Mouse (Mus musculus): ENCODE measurements around the gene Fhit. TPM values are rescaled to one million over a fixed set of nuclear protein-coding genes. Genes with fewer than 3 reads are reported as not detected.
"Not testable (repeated sequence)": the region's sequence is repeated elsewhere in the genome, so short reads cannot be mapped to it uniquely, and the experiment has no call there.

Gene Fhit
- polyA plus RNA-seq, 1 experiment from 2014 or later: 13.3 TPM

GRCm38 (mm10) chr14:10798489-10799180, 363.2 kb downstream of the Fhit start:
- no peak for ATAC-seq (replicated peaks; ENCODE audit: low FRiP score, low read depth)
- Histone ChIP-seq H3K4me1 (replicated peaks; ENCODE audit: insufficient read depth, low read length) (no peaks in the 10 kb centered on the region), H3K9ac (ENCODE audit: low read depth, low read length) (no peak overlapping the region), H3K27me3 (ENCODE audit: insufficient read depth, low read length) (no peaks in the 10 kb centered on the region), H3K9me3 (replicated peaks; ENCODE audit: low read length) (no peaks in the 10 kb centered on the region), H3K4me3 (replicated peaks; ENCODE audit: low read depth, low read length) (no peak overlapping the region), H3K36me3 (ENCODE audit: insufficient read depth, low read length) (no peaks in the 10 kb centered on the region), H3K27ac (no peak overlapping the region), H3K4me2 (ENCODE audit: low read length) (no peak overlapping the region)
- peak; percentile 53 for TF ChIP-seq CTCF (IDR thresholded peaks at IDR 0.05; ENCODE audit: low read depth)
- WGBS: 81% methylated on average over 4 of the region's 4 CpGs
- DNase-seq (ENCODE audit: low spot score): peak; percentile 13

GRCm38 (mm10) chr14:10797595-10797994, 364.2 kb downstream of the Fhit start:
- 75% methylated on average over 1 of the region's 1 CpGs for WGBS
- Histone ChIP-seq H3K4me3 (replicated peaks; ENCODE audit: low read depth, low read length) (no peak overlapping the region), H3K4me1 (replicated peaks; ENCODE audit: insufficient read depth, low read length) (no peaks in the 10 kb centered on the region), H3K9ac (ENCODE audit: low read depth, low read length) (no peak overlapping the region), H3K9me3 (replicated peaks; ENCODE audit: low read length) (no peaks in the 10 kb centered on the region), H3K4me2 (ENCODE audit: low read length) (no peak overlapping the region), H3K27me3 (ENCODE audit: insufficient read depth, low read length) (no peaks in the 10 kb centered on the region), H3K36me3 (ENCODE audit: insufficient read depth, low read length) (no peaks in the 10 kb centered on the region), H3K27ac (no peak overlapping the region)
- no peak for DNase-seq (ENCODE audit: low spot score)
- ATAC-seq (replicated peaks; ENCODE audit: low FRiP score, low read depth): no peak
- TF ChIP-seq CTCF (IDR thresholded peaks at IDR 0.05; ENCODE audit: low read depth): no peak

GRCm38 (mm10) chr14:10795498-10796075, 366.2 kb downstream of the Fhit start:
- WGBS: 63% methylated on average over 2 of the region's 2 CpGs
- peak; percentile 54 for DNase-seq (ENCODE audit: low spot score)
- no peak for ATAC-seq (replicated peaks; ENCODE audit: low FRiP score, low read depth)

GRCm38 (mm10) chr14:10783929-10784328, 377.9 kb downstream of the Fhit start:
- no peak overlapping the region for H3K9ac ChIP-seq (ENCODE audit: low read depth, low read length)

More at GRCm38 (mm10) chr14:10795498-10796075, 366.2 kb downstream of the Fhit start:
- Histone ChIP-seq H3K9ac (ENCODE audit: low read depth, low read length) (no peak overlapping the region), H3K36me3 (ENCODE audit: insufficient read depth, low read length) (no peaks in the 10 kb centered on the region), H3K27ac (no peak overlapping the region), H3K4me3 (replicated peaks; ENCODE audit: low read depth, low read length) (no peak overlapping the region), H3K9me3 (replicated peaks; ENCODE audit: low read length) (no peaks in the 10 kb centered on the region), H3K4me1 (replicated peaks; ENCODE audit: insufficient read depth, low read length) (no peaks in the 10 kb centered on the region), H3K27me3 (ENCODE audit: insufficient read depth, low read length) (no peaks in the 10 kb centered on the region), H3K4me2 (ENCODE audit: low read length) (no peak overlapping the region)
- no peak for TF ChIP-seq CTCF (IDR thresholded peaks at IDR 0.05; ENCODE audit: low read depth)

GRCm38 (mm10) chr14:10778721-10779120, 383.1 kb downstream of the Fhit start:
- no peaks in the 10 kb centered on the region for H3K4me1 ChIP-seq (replicated peaks; ENCODE audit: insufficient read depth, low read length)
- ATAC-seq (replicated peaks; ENCODE audit: low FRiP score, low read depth): no peak
- H3K4me3 ChIP-seq (replicated peaks; ENCODE audit: low read depth, low read length): no peak overlapping the region
- no peak overlapping the region for H3K9ac ChIP-seq (ENCODE audit: low read depth, low read length)
- no peaks in the 10 kb centered on the region for H3K27me3 ChIP-seq (ENCODE audit: insufficient read depth, low read length)
- H3K36me3 ChIP-seq (ENCODE audit: insufficient read depth, low read length): no peaks in the 10 kb centered on the region
- no peak for TF ChIP-seq CTCF (IDR thresholded peaks at IDR 0.05; ENCODE audit: low read depth)
- H3K4me2 ChIP-seq (ENCODE audit: low read length): no peak overlapping the region
- 87% methylated on average over 2 of the region's 2 CpGs for WGBS
- H3K27ac ChIP-seq: no peak overlapping the region
- DNase-seq (ENCODE audit: low spot score): no peak
- H3K9me3 ChIP-seq (replicated peaks; ENCODE audit: low read length): no peaks in the 10 kb centered on the region

More at GRCm38 (mm10) chr14:10783929-10784328, 377.9 kb downstream of the Fhit start:
- DNase-seq (ENCODE audit: low spot score) (no peak), ATAC-seq (replicated peaks; ENCODE audit: low FRiP score, low read depth) (no peak)
- Histone ChIP-seq H3K27me3 (ENCODE audit: insufficient read depth, low read length) (no peaks in the 10 kb centered on the region), H3K4me3 (replicated peaks; ENCODE audit: low read depth, low read length) (no peak overlapping the region), H3K4me2 (ENCODE audit: low read length) (no peak overlapping the region), H3K9me3 (replicated peaks; ENCODE audit: low read length) (no peaks in the 10 kb centered on the region), H3K27ac (no peak overlapping the region), H3K4me1 (replicated peaks; ENCODE audit: insufficient read depth, low read length) (no peaks in the 10 kb centered on the region), H3K36me3 (ENCODE audit: insufficient read depth, low read length) (no peaks in the 10 kb centered on the region)
- WGBS: 95% methylated on average over 3 of the region's 3 CpGs
- TF ChIP-seq CTCF (IDR thresholded peaks at IDR 0.05; ENCODE audit: low read depth): no peak

- H3K9ac ChIP-seq (ENCODE audit: low read depth, low read length); H3K4me3 ChIP-seq (replicated peaks; ENCODE audit: low read depth, low read length); H3K9me3 ChIP-seq (replicated peaks; ENCODE audit: low read length); H3K36me3 ChIP-seq (ENCODE audit: insufficient read depth, low read length); H3K27ac ChIP-seq; ATAC-seq (replicated peaks; ENCODE audit: low FRiP score, low read depth); DNase-seq (ENCODE audit: low spot score); H3K4me2 ChIP-seq (ENCODE audit: low read length); H3K4me1 ChIP-seq (replicated peaks; ENCODE audit: insufficient read depth, low read length); H3K27me3 ChIP-seq (ENCODE audit: insufficient read depth, low read length): not testable (repeated sequence)
- WGBS: 95% methylated on average over 1 of the region's 1 CpGs
Observed at GRCm38 (mm10) chr14:10754883-10755282, 407.0 kb downstream of the Fhit start.
